Mouse (Mus musculus) left cerebral cortex, adult 18-20 months (tissue): ENCODE data around the gene Tmprss2. TPM values are rescaled to one million over a fixed set of nuclear protein-coding genes. Genes with fewer than 3 reads are reported as not detected.
"Not testable (repeated sequence)": the region's sequence is repeated elsewhere in the genome, so short reads cannot be mapped to it uniquely, and the experiment has no call there.

Source experiments
- DNase-seq, 2 experiments: peaks; one replicate each; pipeline ENCODE4 v3.0.0; 2021 to 2022; ENCODE audit warnings: low spot score in 2 of 2, mixed read lengths in 1 of 2
- total RNA-seq, 2 experiments: library from RNA; stranded (reverse); gene quantifications; 2 replicates each; pipeline ENCODE4 v1.2.3; 2021

The Tmprss2 gene
- total RNA-seq, 2 experiments from 2014 or later, result not detected

GRCm38 (mm10) chr16:97591512-97591911 is 19.5 kb downstream of the Tmprss2 start:
- no peak for DNase-seq

DNA sequence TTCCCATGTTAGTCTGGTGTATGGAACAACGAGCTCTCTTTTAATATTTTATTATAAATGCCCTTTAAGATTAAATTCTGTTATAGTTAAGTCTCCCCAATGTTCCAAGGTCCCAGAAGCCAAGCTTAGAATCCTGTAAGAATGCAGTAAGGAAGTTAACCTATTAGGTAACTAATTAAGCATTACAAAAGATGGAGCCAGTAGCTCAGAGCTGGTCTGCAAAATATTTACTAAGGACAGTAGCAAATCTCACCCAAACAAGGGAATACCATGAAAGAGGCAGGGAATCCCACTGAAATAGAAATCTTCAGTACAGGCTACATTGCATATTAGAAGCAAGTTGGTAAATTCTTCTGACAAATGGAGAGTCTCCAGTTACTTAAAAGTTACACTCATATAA is 28.1 kb downstream of the Tmprss2 start:
- DNase-seq, result not testable (repeated sequence)

GRCm38 (mm10) chr16:97569426-97569825 is 41.6 kb downstream of the Tmprss2 start:
- DNase-seq, result no peak

DNA sequence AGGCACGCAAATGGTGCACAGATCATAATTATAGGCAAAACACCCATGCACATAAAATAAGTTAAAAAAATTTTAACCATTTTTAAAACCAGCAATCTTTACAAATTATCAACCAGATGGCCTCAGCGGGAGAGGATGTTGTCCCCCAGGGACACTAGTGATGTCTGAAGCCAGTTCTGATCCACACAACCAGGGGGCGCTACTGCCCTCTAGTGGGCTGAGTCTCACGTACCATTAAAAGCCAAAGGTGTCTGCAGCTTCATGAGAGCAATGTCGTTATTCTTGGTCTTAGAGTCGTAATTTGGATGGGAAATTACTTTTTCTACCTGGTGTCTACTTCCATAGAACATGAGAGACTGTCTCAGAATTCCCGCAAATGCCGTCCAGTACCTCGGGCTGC is 42.3 kb downstream of the Tmprss2 start:
- DNase-seq, result peak; percentile 62 to 73

- no peak for DNase-seq
These were observed 66.7 kb downstream of the Tmprss2 start for GRCm38 (mm10) chr16:97544340-97544739.

DNA sequence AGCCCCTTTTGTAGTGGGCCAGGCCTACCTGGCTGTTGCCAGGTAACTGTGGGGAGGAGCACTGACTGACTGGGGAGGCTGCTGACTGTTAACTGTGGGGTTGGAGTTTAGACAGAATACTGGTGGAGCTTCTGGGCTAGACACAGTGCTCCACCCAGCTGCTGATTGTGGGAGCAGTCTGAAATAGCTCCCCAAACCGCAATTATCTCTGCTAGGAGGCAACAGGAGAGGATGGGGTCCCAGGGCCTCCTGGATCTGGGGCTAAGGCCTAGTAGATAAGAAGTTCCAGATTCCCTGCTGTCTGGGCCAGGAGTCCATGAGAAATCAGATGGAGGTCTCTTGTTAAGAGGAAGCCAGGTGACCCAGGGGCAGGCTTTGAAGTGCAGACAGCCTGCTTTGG is 74.1 kb downstream of the Tmprss2 start:
- DNase-seq, result no peak

GRCm38 (mm10) chr16:97535808-97536413 is 75.1 kb downstream of the Tmprss2 start:
- DNase-seq, result peak; percentile 38 to 42

DNA sequence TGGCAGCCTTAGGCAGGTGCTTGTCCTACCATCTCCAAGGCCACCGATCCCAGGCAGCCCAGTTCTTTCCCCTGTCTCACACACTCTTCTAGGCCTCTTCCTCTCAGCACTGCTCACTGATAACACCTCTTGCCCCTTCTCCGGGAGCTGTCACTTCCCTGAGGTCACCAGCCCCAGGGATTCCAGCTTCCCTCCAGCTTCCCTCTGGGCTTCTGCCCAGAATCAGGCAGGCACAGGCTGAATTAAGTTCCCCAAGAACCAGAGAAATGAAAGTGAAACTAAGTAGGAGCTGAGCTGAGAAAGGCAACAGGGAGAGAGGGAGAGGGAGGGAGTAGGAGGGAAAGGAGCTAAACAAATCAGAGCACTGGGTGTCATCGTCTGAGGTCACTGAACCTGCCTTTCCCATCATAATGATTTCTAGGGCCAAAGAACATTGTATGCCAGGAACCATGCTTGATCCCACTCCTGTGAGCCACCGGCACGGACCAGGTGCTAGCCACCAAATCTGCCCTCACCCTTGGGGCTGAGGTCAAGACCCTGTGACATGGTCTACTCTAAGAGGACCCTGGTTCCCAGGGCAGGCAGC is 76.0 kb downstream of the Tmprss2 start:
- peak; percentile 11 to 37 for DNase-seq

DNA sequence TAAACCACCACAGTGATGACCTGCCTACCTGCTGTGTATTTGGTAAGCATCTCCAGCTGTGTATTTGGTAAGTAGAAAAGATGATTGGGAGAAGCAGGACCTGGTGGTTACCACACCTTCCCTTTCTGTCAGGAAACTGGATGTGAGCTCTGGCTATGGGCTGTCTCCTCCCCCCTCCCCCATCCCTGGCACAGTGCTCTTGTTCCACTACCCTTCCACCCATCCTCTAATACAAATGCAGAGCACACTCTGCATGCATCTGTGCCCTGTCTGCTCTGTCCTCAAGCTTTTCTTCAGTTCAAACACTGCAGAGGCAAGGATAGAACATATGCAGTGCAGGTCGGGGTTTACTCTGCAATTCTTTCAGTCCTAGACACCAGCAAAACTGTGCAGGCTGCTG is 76.5 kb downstream of the Tmprss2 start:
- no peak for DNase-seq

- DNase-seq, result no peak
These were observed 77.2 kb downstream of the Tmprss2 start for GRCm38 (mm10) chr16:97533751-97534150.

GRCm38 (mm10) chr16:97533126-97533525 is 77.9 kb downstream of the Tmprss2 start:
- DNase-seq, result no peak

DNA sequence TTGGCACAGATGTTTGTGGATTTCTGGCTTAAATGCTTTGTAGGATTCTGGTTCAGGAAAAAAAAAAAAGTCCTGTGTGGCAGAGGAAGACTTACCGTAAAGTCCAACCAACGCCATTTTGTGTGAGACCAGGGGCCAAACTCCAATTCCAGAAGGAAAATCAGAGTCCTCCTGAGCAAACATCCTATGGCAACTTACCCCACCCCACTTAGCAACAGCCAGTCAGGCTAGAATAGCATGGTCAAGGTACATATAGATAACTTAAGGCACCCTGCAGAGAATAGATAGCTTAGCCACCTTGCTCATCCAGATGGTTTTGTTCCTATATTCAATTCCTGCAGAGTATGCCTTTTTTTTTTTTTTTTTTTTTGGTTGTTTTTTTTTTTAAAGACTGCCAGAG is 81.8 kb downstream of the Tmprss2 start:
- no peak for DNase-seq

DNA sequence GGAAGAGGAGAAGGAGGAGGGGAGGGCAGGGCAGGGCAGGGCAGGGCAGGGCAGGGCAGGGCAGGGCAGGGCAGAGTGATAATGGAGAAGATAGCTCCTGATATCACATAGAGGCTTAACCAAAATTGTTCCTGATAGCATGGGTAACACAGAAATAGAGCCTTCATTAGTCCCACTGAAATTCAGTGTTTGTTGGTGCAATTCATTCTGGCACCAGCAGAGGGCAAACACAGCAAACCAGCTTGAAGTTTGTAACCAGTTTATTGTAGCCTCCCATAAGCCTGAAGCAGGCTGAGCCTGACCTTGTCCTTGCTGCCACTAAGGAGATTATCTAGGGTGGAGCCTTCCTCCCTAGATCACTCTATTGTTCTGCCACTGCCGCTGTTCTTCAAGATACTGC is 88.0 kb downstream of the Tmprss2 start:
- peak; percentile 33 to 50 for DNase-seq

DNA sequence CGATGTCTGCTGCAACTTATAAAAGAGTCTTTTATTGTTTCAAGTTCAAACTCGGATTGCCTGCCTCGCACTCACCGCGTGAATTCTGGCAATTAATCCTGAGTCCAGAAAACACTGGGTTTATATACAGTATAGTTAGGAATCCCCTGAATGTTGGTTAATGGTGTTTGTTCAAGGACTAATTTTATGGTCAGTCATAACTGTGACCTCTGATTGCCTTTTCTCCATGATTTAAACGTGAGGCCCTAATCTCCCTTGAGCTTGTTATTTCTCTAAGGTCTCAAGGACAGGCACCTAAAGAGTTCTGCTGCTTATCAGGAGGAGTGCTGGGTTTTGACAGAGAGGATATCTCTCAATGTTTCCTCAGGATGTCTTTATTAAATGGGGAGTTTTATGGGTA is 89.0 kb downstream of the Tmprss2 start:
- DNase-seq, result no peak

- no peak for DNase-seq
These were observed 94.7 kb downstream of the Tmprss2 start for GRCm38 (mm10) chr16:97516341-97516740.

Other genes starting within 250 kb of the Tmprss2 start
- gene Mx1, start 148.3 kb downstream of the Tmprss2 start, total RNA-seq, result 1 to 10 TPM in 1 of 2 experiments, under 1 TPM in 1; 0.52 to 1.1 TPM
- gene Fam3b, start 96.4 kb downstream of the Tmprss2 start, total RNA-seq, result not detected
- under 1 TPM; 0.58 to 0.77 TPM for gene Ripk4, start 152.6 kb upstream of the Tmprss2 start, total RNA-seq
- 10 to 100 TPM; 17.9 to 19.3 TPM for gene Prdm15, start 240.7 kb upstream of the Tmprss2 start, total RNA-seq